10 mouse cellular contexts compared by ENCODE assay signal in genomic region chr4:135034406-135034805, GRCm38 (mm10).
DNase-seq lines count a peak whose midpoint lies in the region; ATAC-seq and TF ChIP-seq lines count a peak whose summit lies in the region.
"Had no signal": no experiment of that assay in that cellular context is flagged by ENCODE, and none has a peak within 500 bp of the region (broad histone marks: within the 10 kb centered on the region; RNA-seq: fewer than 3 reads in every experiment).

No protein-coding gene starts in this region.

- no peaks in the 10 kb centered on the region for H3K9me3 ChIP-seq in forebrain, embryonic 14.5 days (replicated peaks; ENCODE audit: control insufficient read depth, low read length)
- H3K9me3 ChIP-seq in forebrain, embryonic 12.5 days: no peaks in the 10 kb centered on the region
- H3K9me3 ChIP-seq: hindbrain, embryonic 15.5 days; neural tube, embryonic 13.5 days had no signal

- no peak overlapping the region for H3K4me3 ChIP-seq in forebrain, embryonic 14.5 days (ENCODE audit: low read depth, low read length)
- H3K4me3 ChIP-seq in forebrain, embryonic 12.5 days (replicated peaks): no peak overlapping the region
- no peak overlapping the region for H3K4me3 ChIP-seq in cerebellum, adult 2 months (replicated peaks; ENCODE audit: insufficient read depth, low read depth, low read length)
- H3K4me3 ChIP-seq in lung, adult 2 months (replicated peaks; ENCODE audit: extremely low read depth, low read depth, low read length): no peak overlapping the region
- H3K4me3 ChIP-seq: hindbrain, embryonic 15.5 days; neural tube, embryonic 13.5 days had no signal

- no peak for TF ChIP-seq POLR2A in cerebellum, adult 2 months (IDR thresholded peaks at IDR 0.05; ENCODE audit: borderline replicate concordance, insufficient read depth, low read length)
- TF ChIP-seq POLR2A in lung, adult 2 months (IDR thresholded peaks at IDR 0.05; ENCODE audit: borderline replicate concordance, extremely low read depth, low read depth, low read length): no peak

- H3K27me3 ChIP-seq in forebrain, embryonic 14.5 days (replicated peaks; ENCODE audit: control insufficient read depth, insufficient read depth, low read length): no peaks in the 10 kb centered on the region
- 0 out of 2 replicates have a peak, but pooled peaks cover 4% of the 10 kb centered on the region for H3K27me3 ChIP-seq in forebrain, embryonic 12.5 days
- H3K27me3 ChIP-seq in cerebellum, adult 2 months (ENCODE audit: control insufficient read depth, insufficient read depth, low read length): no peaks in the 10 kb centered on the region
- H3K27me3 ChIP-seq in splenic B cell, adult 2 months (ENCODE audit: control insufficient read depth, insufficient read depth, low read length, poor library complexity, severe bottlenecking): no peaks in the 10 kb centered on the region
- H3K27me3 ChIP-seq: hindbrain, embryonic 15.5 days; neural tube, embryonic 13.5 days had no signal

- WGBS in forebrain, embryonic 14.5 days: 32% methylated on average over 7 of the region's 7 CpGs
- 31% methylated on average over 7 of the region's 7 CpGs for WGBS in forebrain, embryonic 12.5 days
- 43% methylated on average over 7 of the region's 7 CpGs for WGBS in cerebellum, adult 2 months
- WGBS in lung, adult 2 months: 42% methylated on average over 7 of the region's 7 CpGs

- peak; percentile 13 for DNase-seq in forebrain, embryonic 14.5 days (ENCODE audit: low spot score)
- peak; percentile 28 for DNase-seq in ovary, postnatal 36 days (ENCODE audit: low spot score)
- DNase-seq in ovary, adult 18-20 months (ENCODE audit: low spot score): no peak
- peak; percentile 34 to 63 for DNase-seq in cerebellum, adult 2 months
- peak; percentile 76 for DNase-seq in induced T-regulatory cell, adult 2 months (ENCODE audit: low read depth)
- peak; percentile 44 for DNase-seq in lung, adult 2 months
- peak; percentile 68 for DNase-seq in splenic B cell, adult 2 months (ENCODE audit: low read depth, low spot score)

- TF ChIP-seq CTCF in cerebellum, adult 2 months (IDR thresholded peaks at IDR 0.05; ENCODE audit: borderline replicate concordance, insufficient read depth, low read depth, low read length): peak; percentile 76
- peak; percentile 72 for TF ChIP-seq CTCF in lung, adult 2 months (IDR thresholded peaks at IDR 0.05; ENCODE audit: insufficient read depth, low read length)

- no peak overlapping the region for H3K27ac ChIP-seq in forebrain, embryonic 14.5 days (ENCODE audit: low read depth, low read length)
- no peak overlapping the region for H3K27ac ChIP-seq in forebrain, embryonic 12.5 days
- no peak overlapping the region for H3K27ac ChIP-seq in cerebellum, adult 2 months (ENCODE audit: insufficient read depth, low read length)
- H3K27ac ChIP-seq: hindbrain, embryonic 15.5 days; neural tube, embryonic 13.5 days had no signal

- H3K36me3 ChIP-seq in forebrain, embryonic 14.5 days (ENCODE audit: control insufficient read depth, insufficient read depth, low read length): no peaks in the 10 kb centered on the region
- H3K36me3 ChIP-seq in forebrain, embryonic 12.5 days (replicated peaks): no peaks in the 10 kb centered on the region
- H3K36me3 ChIP-seq in splenic B cell, adult 2 months (ENCODE audit: control insufficient read depth, insufficient read depth, low read length, poor library complexity, severe bottlenecking): no peaks in the 10 kb centered on the region
- H3K36me3 ChIP-seq: hindbrain, embryonic 15.5 days; neural tube, embryonic 13.5 days had no signal

- ATAC-seq in forebrain, embryonic 14.5 days: no peak
- no peak for ATAC-seq in forebrain, embryonic 12.5 days (ENCODE audit: low FRiP score)

- no peak overlapping the region for H3K9ac ChIP-seq in forebrain, embryonic 14.5 days (ENCODE audit: low read length)
- H3K9ac ChIP-seq in forebrain, embryonic 12.5 days: no peak overlapping the region
- H3K9ac ChIP-seq: hindbrain, embryonic 15.5 days; neural tube, embryonic 13.5 days had no signal

- no peak overlapping the region for H3K4me2 ChIP-seq in forebrain, embryonic 14.5 days (ENCODE audit: low read length)
- no peak overlapping the region for H3K4me2 ChIP-seq in forebrain, embryonic 12.5 days
- H3K4me2 ChIP-seq: hindbrain, embryonic 15.5 days; neural tube, embryonic 13.5 days had no signal

- H3K4me1 ChIP-seq in forebrain, embryonic 14.5 days (ENCODE audit: control insufficient read depth, insufficient read depth, low read length): no peaks in the 10 kb centered on the region
- H3K4me1 ChIP-seq in forebrain, embryonic 12.5 days: peaks cover 6% of the 10 kb centered on the region
- H3K4me1 ChIP-seq in cerebellum, adult 2 months (ENCODE audit: control insufficient read depth, insufficient read depth, low read length): no peaks in the 10 kb centered on the region
- H3K4me1 ChIP-seq in lung, adult 2 months (ENCODE audit: control insufficient read depth, insufficient read depth, low read length): no peaks in the 10 kb centered on the region
- H3K4me1 ChIP-seq: hindbrain, embryonic 15.5 days had no signal
